Mouse (Mus musculus) erythroblast, embryonic 14.5 days (primary cell): ENCODE data around the gene Snx14. TPM values are rescaled to one million over a fixed set of nuclear protein-coding genes. Genes with fewer than 3 reads are reported as not detected.

Experiments
- H3K27me3 ChIP-seq: 2 replicates; pipeline ENCODE4 v1.6.1; 2012; ENCODE audit warnings: inconsistent platforms; ENCODE audit not compliant: control insufficient read depth
- H3K36me3 ChIP-seq: 2 replicates; pipeline ENCODE4 v1.6.1; 2012; ENCODE audit warnings: mild to moderate bottlenecking, inconsistent platforms; ENCODE audit not compliant: control insufficient read depth
- H3K4me1 ChIP-seq: 2 replicates; pipeline ENCODE4 v1.6.1; 2012; ENCODE audit warnings: inconsistent platforms; ENCODE audit not compliant: control insufficient read depth
- H3K4me3 ChIP-seq: replicated peaks from 2 replicates; pipeline ENCODE3; 2012; ENCODE audit warnings: moderate library complexity, mild to moderate bottlenecking, inconsistent platforms
- H3K9me3 ChIP-seq: 2 replicates; pipeline ENCODE4 v1.6.1; 2012; ENCODE audit warnings: low read length, inconsistent platforms, mixed read lengths; ENCODE audit not compliant: control insufficient read depth
- GATA1 ChIP-seq: IDR thresholded peaks from 2 replicates; pipeline ENCODE4 v1.6.1; 2012; ENCODE audit warnings: low read length, inconsistent platforms, mixed read lengths
- TAL1 ChIP-seq: IDR thresholded peaks from 3 replicates; pipeline ENCODE4 v1.6.1; 2012; ENCODE audit warnings: low read length, inconsistent platforms, mixed read lengths
- polyA plus RNA-seq: library from polyadenylated mRNA; stranded (reverse); fragments of >175 nt; gene quantifications from 2 replicates; pipeline ENCODE4 v1.2.3, GENCODE M21; 2012

Gene Snx14
- polyA plus RNA-seq, 1 experiment: 0.13 TPM

DNA sequence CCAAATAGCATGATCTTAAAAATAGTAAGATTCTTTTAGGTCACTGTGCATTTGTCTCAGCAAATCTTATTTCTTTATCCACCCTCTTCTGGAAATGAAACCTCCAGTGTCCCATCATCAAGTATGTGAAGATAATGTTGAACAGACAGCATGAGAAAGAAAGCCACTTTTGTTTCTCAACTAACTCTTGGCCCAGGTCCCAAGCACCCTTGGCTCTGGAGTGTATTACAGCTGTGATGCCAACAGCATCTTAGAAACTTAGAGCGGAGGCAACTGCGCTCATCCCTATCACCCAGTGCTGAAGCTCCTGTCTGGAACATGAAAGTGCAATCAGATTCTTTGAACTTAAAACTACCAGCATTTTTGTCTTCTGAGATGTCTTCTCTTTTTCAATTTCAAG lies 69.1 kb downstream of the Snx14 start:
- H3K36me3 ChIP-seq: peaks cover 2% of the 10 kb centered on the region; the same call in 1 of the 2 replicates
- no peak for TF ChIP-seq GATA1
- H3K4me3 ChIP-seq: no peak overlapping the region

GRCm38 (mm10) chr9:88368476-88368875 lies 70.3 kb downstream of the Snx14 start:
- TF ChIP-seq GATA1 (no peak), TAL1 (no peak)

More for the DNA sequence above, 69.1 kb downstream of the Snx14 start:
- H3K27me3 ChIP-seq: no peaks in the 10 kb centered on the region
- H3K4me1 ChIP-seq: no peaks in the 10 kb centered on the region
- H3K9me3 ChIP-seq: no peaks in the 10 kb centered on the region

GRCm38 (mm10) chr9:88367751-88368150 lies 71.0 kb downstream of the Snx14 start:
- no peaks in the 10 kb centered on the region for H3K4me1 ChIP-seq
- no peak overlapping the region for H3K4me3 ChIP-seq
- no peaks in the 10 kb centered on the region for H3K9me3 ChIP-seq
- H3K36me3 ChIP-seq: peaks cover 2% of the 10 kb centered on the region; the same call in 1 of the 2 replicates
- TF ChIP-seq TAL1 (no peak), GATA1 (no peak)
- H3K27me3 ChIP-seq: no peaks in the 10 kb centered on the region

More at GRCm38 (mm10) chr9:88368476-88368875, 70.3 kb downstream of the Snx14 start:
- Histone ChIP-seq H3K9me3 (no peaks in the 10 kb centered on the region), H3K27me3 (no peaks in the 10 kb centered on the region), H3K4me3 (no peak overlapping the region), H3K36me3 (peaks cover 2% of the 10 kb centered on the region; the same call in 1 of the 2 replicates), H3K4me1 (no peaks in the 10 kb centered on the region)

- Histone ChIP-seq H3K27me3 (no peaks in the 10 kb centered on the region), H3K4me1 (no peaks in the 10 kb centered on the region), H3K9me3 (no peaks in the 10 kb centered on the region), H3K4me3 (no peak overlapping the region), H3K36me3 (peaks cover 2% of the 10 kb centered on the region; the same call in 1 of the 2 replicates)
- no peak for TF ChIP-seq GATA1
- no peak for TF ChIP-seq TAL1
These were observed 71.4 kb downstream of the Snx14 start for GRCm38 (mm10) chr9:88367322-88367721.

DNA sequence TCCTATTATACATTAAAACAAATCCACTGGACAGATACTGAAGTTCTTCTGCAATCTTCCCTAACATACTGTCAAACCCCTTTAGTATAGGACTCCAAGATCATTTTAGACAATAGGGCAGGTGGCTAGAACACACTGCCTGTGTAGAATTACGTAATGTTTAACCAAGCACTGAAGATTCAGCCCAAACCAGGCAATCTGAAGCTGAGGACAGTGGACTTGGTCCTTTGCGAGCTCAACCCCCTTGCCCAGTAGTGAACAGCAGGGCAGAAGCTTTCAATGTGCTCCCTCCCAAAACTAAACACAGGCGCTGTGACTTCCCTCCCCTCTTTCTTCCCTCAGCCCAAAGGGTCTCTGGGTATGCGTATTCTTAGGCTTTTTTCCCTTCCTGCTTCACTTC lies 71.9 kb downstream of the Snx14 start:
- H3K27me3 ChIP-seq: no peaks in the 10 kb centered on the region
- H3K4me3 ChIP-seq: no peak overlapping the region
- TF ChIP-seq GATA1 (no peak), TAL1 (no peak)
- no peaks in the 10 kb centered on the region for H3K9me3 ChIP-seq
- peaks cover 2% of the 10 kb centered on the region; the same call in 1 of the 2 replicates for H3K36me3 ChIP-seq
- no peaks in the 10 kb centered on the region for H3K4me1 ChIP-seq

- H3K27me3 ChIP-seq: no peaks in the 10 kb centered on the region
- no peaks in the 10 kb centered on the region for H3K4me1 ChIP-seq
- no peaks in the 10 kb centered on the region for H3K9me3 ChIP-seq
- no peak for TF ChIP-seq TAL1
- no peak for TF ChIP-seq GATA1
- H3K36me3 ChIP-seq: peaks cover 2% of the 10 kb centered on the region; the same call in 1 of the 2 replicates
- H3K4me3 ChIP-seq: no peak overlapping the region
These were observed 72.5 kb downstream of the Snx14 start for GRCm38 (mm10) chr9:88366308-88366707.

DNA sequence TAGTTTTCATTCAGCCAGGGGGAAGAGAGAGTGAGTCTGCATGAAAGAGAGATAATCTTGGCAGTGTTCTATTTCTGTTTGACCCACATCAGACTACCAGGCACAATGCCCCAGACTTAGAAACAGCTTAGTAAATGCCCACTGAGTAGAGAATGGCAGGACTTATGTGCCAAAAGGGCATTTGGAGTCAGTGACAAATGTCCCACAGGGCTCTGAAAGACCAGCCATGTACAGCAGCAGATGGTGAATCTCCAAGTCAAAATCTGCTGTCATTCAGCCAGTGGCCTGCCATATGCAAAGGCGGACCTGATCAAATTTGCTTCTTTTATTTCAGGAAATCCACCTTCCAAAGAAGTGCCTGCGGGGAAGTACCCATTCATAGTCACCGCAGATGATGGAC lies 75.7 kb downstream of the Snx14 start:
- H3K36me3 ChIP-seq: no peaks in the 10 kb centered on the region

GRCm38 (mm10) chr9:88362055-88362850 lies 76.5 kb downstream of the Snx14 start:
- Histone ChIP-seq H3K27me3 (no peaks in the 10 kb centered on the region), H3K4me3 (no peak overlapping the region), H3K4me1 (no peaks in the 10 kb centered on the region), H3K36me3 (no peaks in the 10 kb centered on the region), H3K9me3 (no peaks in the 10 kb centered on the region)
- TF ChIP-seq GATA1 (no peak), TAL1 (no peak)

More for the DNA sequence above, 75.7 kb downstream of the Snx14 start:
- H3K27me3 ChIP-seq: no peaks in the 10 kb centered on the region
- no peak overlapping the region for H3K4me3 ChIP-seq
- no peaks in the 10 kb centered on the region for H3K9me3 ChIP-seq
- H3K4me1 ChIP-seq: no peaks in the 10 kb centered on the region
- no peak for TF ChIP-seq TAL1
- no peak for TF ChIP-seq GATA1

DNA sequence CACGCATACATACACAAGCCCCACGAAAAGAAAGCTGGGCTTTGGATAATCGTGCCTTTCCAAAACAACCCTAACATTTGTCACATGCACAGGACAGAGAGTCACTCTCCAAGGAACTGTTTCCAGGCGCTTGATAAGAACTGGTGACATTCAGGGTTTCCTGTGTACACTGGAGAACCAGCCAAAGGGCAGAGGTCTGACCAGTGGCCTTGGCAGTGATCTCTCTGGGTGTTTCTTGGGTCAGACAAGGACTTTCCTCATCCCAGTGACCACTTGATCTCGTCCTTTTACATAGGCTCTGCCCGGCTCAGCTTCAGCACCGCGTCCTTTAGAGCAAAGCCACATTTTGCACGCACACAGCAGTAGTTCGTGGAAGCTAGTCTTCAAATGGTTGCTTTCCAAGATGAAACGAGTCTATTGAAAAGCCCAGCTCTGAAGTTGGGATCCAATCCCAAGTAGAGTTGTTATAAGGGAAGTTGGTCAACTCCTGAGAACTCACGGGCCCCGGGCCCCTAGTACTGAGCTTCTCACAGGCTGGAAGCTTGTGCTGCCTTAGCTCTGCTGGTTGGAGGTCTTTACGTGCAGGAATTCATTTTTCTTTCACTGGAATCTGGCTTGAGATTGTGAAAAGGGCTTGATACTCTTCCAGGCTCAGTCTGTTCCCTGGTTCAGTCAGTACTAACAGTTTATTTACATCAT lies 77.4 kb downstream of the Snx14 start:
- H3K4me1 ChIP-seq: no peaks in the 10 kb centered on the region
- H3K9me3 ChIP-seq: no peaks in the 10 kb centered on the region
- no peaks in the 10 kb centered on the region for H3K27me3 ChIP-seq
- TF ChIP-seq TAL1 (no peak), GATA1 (no peak)
- no peaks in the 10 kb centered on the region; the same call in 1 of the 2 replicates for H3K36me3 ChIP-seq
- no peak overlapping the region for H3K4me3 ChIP-seq
